ENCODE assay signal across 23 mouse cellular contexts in the genomic region with DNA sequence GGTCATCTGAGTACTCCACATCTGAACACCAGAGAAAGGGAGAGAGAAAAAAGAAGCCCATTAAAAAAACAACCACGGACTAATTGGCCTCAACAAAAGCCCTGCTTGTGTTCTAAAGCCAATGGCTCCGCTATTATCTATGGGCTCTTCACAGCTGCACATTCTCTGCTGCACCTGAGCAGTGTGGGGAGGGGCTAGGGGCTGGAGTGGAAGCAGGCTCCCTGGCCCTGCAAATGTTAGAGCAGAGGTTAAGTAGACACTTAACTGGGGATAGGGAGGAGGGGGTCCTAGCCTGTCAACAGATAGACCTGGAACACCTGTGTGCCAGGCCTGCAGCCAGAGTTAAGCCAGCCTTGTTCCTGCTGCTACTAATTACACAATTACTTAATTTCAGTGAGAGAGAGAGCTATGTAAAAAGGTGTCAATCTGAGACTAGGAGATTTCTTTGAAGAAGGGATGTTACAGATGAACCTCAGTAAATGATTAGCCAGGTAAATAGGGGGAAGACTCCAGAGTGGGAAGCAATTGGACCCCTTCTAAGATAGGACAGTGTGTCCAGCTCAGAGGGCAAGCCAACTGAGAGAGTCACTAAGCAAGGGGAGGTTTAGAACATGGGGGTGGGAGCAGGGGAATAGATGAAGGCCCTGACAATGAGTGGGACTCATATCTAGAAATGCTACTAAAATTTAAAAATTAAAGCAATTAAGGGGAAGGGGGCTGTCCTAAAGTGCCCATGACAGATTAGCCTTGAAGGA.
DNase-seq lines count a peak whose midpoint lies in the region; ATAC-seq lines count a peak whose summit lies in the region.
"Had no signal": no experiment of that assay in that cellular context is flagged by ENCODE, and none has a peak within 500 bp of the region (broad histone marks: within the 10 kb centered on the region; RNA-seq: fewer than 3 reads in every experiment).

No protein-coding gene starts in this region.

- peaks cover 13% of the 10 kb centered on the region for H3K36me3 ChIP-seq in forebrain, embryonic 15.5 days
- H3K36me3 ChIP-seq in forebrain, embryonic 13.5 days (ENCODE audit: poor library complexity, severe bottlenecking): peaks cover 32% of the 10 kb centered on the region
- no peaks in the 10 kb centered on the region for H3K36me3 ChIP-seq in intestine, embryonic 14.5 days (ENCODE audit: control insufficient read depth, insufficient read depth, low read length)
- no peaks in the 10 kb centered on the region for H3K36me3 ChIP-seq in intestine, embryonic 16.5 days (ENCODE audit: control insufficient read depth, insufficient read depth, low read length)
- peaks cover 30% of the 10 kb centered on the region for H3K36me3 ChIP-seq in neural tube, embryonic 13.5 days
- H3K36me3 ChIP-seq: embryonic facial prominence, embryonic 12.5 days; intestine, embryonic 15.5 days had no signal

- no peak overlapping the region for H3K4me2 ChIP-seq in forebrain, embryonic 15.5 days (replicated peaks)
- H3K4me2 ChIP-seq in forebrain, embryonic 13.5 days: no peak overlapping the region
- H3K4me2 ChIP-seq in intestine, embryonic 14.5 days (ENCODE audit: low read length): no peak overlapping the region
- no peak overlapping the region for H3K4me2 ChIP-seq in intestine, embryonic 16.5 days (ENCODE audit: low read depth, low read length)
- no peak overlapping the region for H3K4me2 ChIP-seq in neural tube, embryonic 13.5 days
- H3K4me2 ChIP-seq: embryonic facial prominence, embryonic 12.5 days; intestine, embryonic 15.5 days; limb, embryonic 13.5 days; liver, embryonic 12.5 days; midbrain, embryonic 12.5 days had no signal

- H3K9me3 ChIP-seq in forebrain, embryonic 15.5 days: no peaks in the 10 kb centered on the region
- no peaks in the 10 kb centered on the region for H3K9me3 ChIP-seq in forebrain, embryonic 13.5 days (replicated peaks)
- no peaks in the 10 kb centered on the region for H3K9me3 ChIP-seq in intestine, embryonic 14.5 days (ENCODE audit: control insufficient read depth, low read length)
- no peaks in the 10 kb centered on the region for H3K9me3 ChIP-seq in intestine, embryonic 16.5 days (ENCODE audit: control insufficient read depth, low read length)
- no peaks in the 10 kb centered on the region for H3K9me3 ChIP-seq in neural tube, embryonic 13.5 days
- H3K9me3 ChIP-seq: embryonic facial prominence, embryonic 12.5 days; intestine, embryonic 15.5 days; limb, embryonic 13.5 days; liver, embryonic 12.5 days; midbrain, embryonic 12.5 days had no signal

- peaks cover 16% of the 10 kb centered on the region for H3K4me1 ChIP-seq in forebrain, embryonic 15.5 days
- H3K4me1 ChIP-seq in forebrain, embryonic 13.5 days: peaks cover 14% of the 10 kb centered on the region
- no peaks in the 10 kb centered on the region for H3K4me1 ChIP-seq in intestine, embryonic 14.5 days (replicated peaks; ENCODE audit: control insufficient read depth, insufficient read depth, low read length)
- H3K4me1 ChIP-seq in intestine, embryonic 16.5 days (ENCODE audit: control insufficient read depth, insufficient read depth, low read length): no peaks in the 10 kb centered on the region
- H3K4me1 ChIP-seq in neural tube, embryonic 13.5 days (replicated peaks): peaks cover 7% of the 10 kb centered on the region; the same call in 1 of the 2 replicates
- H3K4me1 ChIP-seq: intestine, embryonic 15.5 days had no signal

- ATAC-seq in forebrain, embryonic 15.5 days (replicated peaks): no peak
- no peak; the same call in 1 of the 2 replicates for ATAC-seq in forebrain, embryonic 13.5 days
- ATAC-seq in intestine, embryonic 14.5 days (replicated peaks; ENCODE audit: low FRiP score, low TSS enrichment, low read depth): no peak
- ATAC-seq in intestine, embryonic 16.5 days: no peak
- no peak for ATAC-seq in neural tube, embryonic 13.5 days (ENCODE audit: low read depth)
- ATAC-seq in cerebellum, adult (ENCODE audit: insufficient number of reproducible peaks, low FRiP score, low TSS enrichment): no peak
- ATAC-seq: CD4-positive, CD25-positive, alpha-beta regulatory T cell, adult 4 months; intestine, embryonic 15.5 days had no signal

- H3K27me3 ChIP-seq in forebrain, embryonic 15.5 days: no peaks in the 10 kb centered on the region
- H3K27me3 ChIP-seq in forebrain, embryonic 13.5 days: no peaks in the 10 kb centered on the region
- H3K27me3 ChIP-seq in intestine, embryonic 14.5 days (replicated peaks; ENCODE audit: control insufficient read depth, insufficient read depth, low read length): no peaks in the 10 kb centered on the region
- H3K27me3 ChIP-seq in intestine, embryonic 16.5 days (replicated peaks; ENCODE audit: control insufficient read depth, insufficient read depth, low read length): no peaks in the 10 kb centered on the region
- no peaks in the 10 kb centered on the region for H3K27me3 ChIP-seq in neural tube, embryonic 13.5 days
- H3K27me3 ChIP-seq: embryonic facial prominence, embryonic 12.5 days; intestine, embryonic 15.5 days; limb, embryonic 13.5 days; liver, embryonic 12.5 days; midbrain, embryonic 12.5 days had no signal

- no peak overlapping the region for H3K9ac ChIP-seq in forebrain, embryonic 15.5 days (replicated peaks)
- H3K9ac ChIP-seq in forebrain, embryonic 13.5 days: no peak overlapping the region
- H3K9ac ChIP-seq in intestine, embryonic 14.5 days (ENCODE audit: low read length): no peak overlapping the region
- no peak overlapping the region for H3K9ac ChIP-seq in intestine, embryonic 16.5 days (ENCODE audit: low read depth, low read length)
- H3K9ac ChIP-seq in neural tube, embryonic 13.5 days: peak overlapping the region; percentile 12; the same call in 1 of the 2 replicates
- H3K9ac ChIP-seq: embryonic facial prominence, embryonic 12.5 days; intestine, embryonic 15.5 days; limb, embryonic 13.5 days; liver, embryonic 12.5 days; midbrain, embryonic 12.5 days had no signal

- WGBS in forebrain, embryonic 15.5 days: 18% methylated on average over 2 of the region's 2 CpGs
- 8% methylated on average over 2 of the region's 2 CpGs for WGBS in forebrain, embryonic 13.5 days
- WGBS in intestine, embryonic 14.5 days: 33% methylated on average over 2 of the region's 2 CpGs
- 34% methylated on average over 2 of the region's 2 CpGs for WGBS in intestine, embryonic 16.5 days
- 6% methylated on average over 2 of the region's 2 CpGs for WGBS in neural tube, embryonic 13.5 days

- peak; percentile 29 for DNase-seq in intestine, embryonic 14.5 days (ENCODE audit: low spot score)
- DNase-seq in neural tube, embryonic 10.5 days (ENCODE audit: extremely low spot score, low spot score): no peak
- DNase-seq in yolk sac, embryonic 10.5 days (ENCODE audit: low spot score): no peak
- DNase-seq: adrenal gland, postnatal 36 days; cerebellum, adult 11-12 months; cerebellum, postnatal 14 days; gastrocnemius, postnatal 36 days; layer of hippocampus, adult 9-11 months; lung, adult 2 months; lung, postnatal 14 days; right cerebral cortex, postnatal 25 days had no signal

- 0 out of 2 replicates have a peak overlapping the region, but pooled peaks have one; percentile 23 for H3K27ac ChIP-seq in forebrain, embryonic 15.5 days (replicated peaks)
- H3K27ac ChIP-seq in forebrain, embryonic 13.5 days: no peak overlapping the region; the same call in 1 of the 2 replicates
- no peak overlapping the region for H3K27ac ChIP-seq in intestine, embryonic 14.5 days (ENCODE audit: low read depth)
- H3K27ac ChIP-seq in intestine, embryonic 16.5 days (ENCODE audit: low read length): no peak overlapping the region
- H3K27ac ChIP-seq in neural tube, embryonic 13.5 days (replicated peaks): no peak overlapping the region
- H3K27ac ChIP-seq: embryonic facial prominence, embryonic 12.5 days; intestine, embryonic 15.5 days; kidney, postnatal 0 days; limb, embryonic 13.5 days; midbrain, embryonic 12.5 days had no signal

- no peak overlapping the region for H3K4me3 ChIP-seq in forebrain, embryonic 15.5 days
- no peak overlapping the region for H3K4me3 ChIP-seq in forebrain, embryonic 13.5 days
- H3K4me3 ChIP-seq in intestine, embryonic 14.5 days (ENCODE audit: low read depth, low read length): no peak overlapping the region
- no peak overlapping the region for H3K4me3 ChIP-seq in intestine, embryonic 16.5 days (ENCODE audit: low read length)
- H3K4me3 ChIP-seq in neural tube, embryonic 13.5 days: no peak overlapping the region
- H3K4me3 ChIP-seq: embryonic facial prominence, embryonic 12.5 days; intestine, embryonic 15.5 days; limb, embryonic 13.5 days; liver, embryonic 12.5 days; midbrain, embryonic 12.5 days had no signal
